ENCODE assay signal across 14 mouse cellular contexts in genomic region chr9:56499324-56500067, GRCm38 (mm10).
"Had no signal": no experiment of that assay in that cellular context is flagged by ENCODE, and none has a peak within 500 bp of the region (broad histone marks: within the 10 kb centered on the region; RNA-seq: fewer than 3 reads in every experiment).

No protein-coding gene starts in this region.

- H3K27me3 ChIP-seq: limb, embryonic 13.5 days; neural tube, embryonic 15.5 days had no signal

- H3K27ac ChIP-seq: limb, embryonic 13.5 days; liver, embryonic 14.5 days; midbrain, embryonic 10.5 days; neural tube, embryonic 15.5 days had no signal

- H3K9ac ChIP-seq: limb, embryonic 13.5 days; liver, embryonic 14.5 days; neural tube, embryonic 15.5 days had no signal

- H3K4me2 ChIP-seq: limb, embryonic 13.5 days; neural tube, embryonic 15.5 days had no signal

- H3K4me3 ChIP-seq: limb, embryonic 13.5 days; midbrain, embryonic 10.5 days; myocyte; neural tube, embryonic 15.5 days had no signal

- H3K9me3 ChIP-seq: limb, embryonic 13.5 days; midbrain, embryonic 10.5 days; neural tube, embryonic 15.5 days had no signal

- DNase-seq: kidney, adult 11 months; kidney, postnatal 14 days; left cerebral cortex, postnatal 4 days; lung, adult 18-20 months; lung, postnatal 4 days; midbrain, embryonic 14.5 days; right cerebral cortex, adult 18-20 months; right cerebral cortex, postnatal 25 days; thymus, postnatal 36 days had no signal
